Mouse (Mus musculus) neural tube, embryonic 14.5 days (tissue): ENCODE measurements at regions not wholly inside any gene's neighbourhood (a gene's known extent, or its start where the extent isn't known, plus 50 kb on each side); places are given as distances from the start of the nearest gene placed in this dataset.
A peak's percentile ranks its signal among the peaks of the same experiment; 100 is the strongest.

ENCODE experiments used
- ATAC-seq: fragments of 200-750 bp; cut with Nextera tagmentation; 2 replicates; pipeline ENCODE4 v1.8.0; 2017; ENCODE audit warnings: low read depth, mild to moderate bottlenecking, moderate TSS enrichment, moderate library complexity
- H3K27ac ChIP-seq: fragments of 300-500 bp; sonication (generic); 2 replicates; pipeline ENCODE4 v1.5.1; 2014; ENCODE audit warnings: low read depth, mild to moderate bottlenecking, control low read depth, low read length, moderate library complexity, mixed read lengths
- H3K27me3 ChIP-seq: fragments of 300-500 bp; sonication (generic); 2 replicates; pipeline ENCODE4 v1.6.1; 2014; ENCODE audit warnings: low read length; ENCODE audit not compliant: control insufficient read depth, insufficient read depth
- H3K36me3 ChIP-seq: fragments of 300-500 bp; sonication (generic); 2 replicates; pipeline ENCODE4 v1.6.1; 2014; ENCODE audit warnings: low read length, mixed read lengths; ENCODE audit not compliant: control insufficient read depth, insufficient read depth
- H3K4me1 ChIP-seq: fragments of 300-500 bp; sonication (generic); 2 replicates; pipeline ENCODE4 v1.6.1; 2014; ENCODE audit warnings: low read length; ENCODE audit not compliant: control insufficient read depth, insufficient read depth
- H3K4me2 ChIP-seq: fragments of 300-500 bp; sonication (generic); 2 replicates; pipeline ENCODE4 v1.6.1; 2014; ENCODE audit warnings: mild to moderate bottlenecking, low read depth, low read length, control low read depth
- H3K4me3 ChIP-seq: fragments of 300-500 bp; sonication (generic); 2 replicates; pipeline ENCODE4 v1.5.1; 2014; ENCODE audit warnings: low read depth, low read length, control low read depth, mixed read lengths
- H3K9ac ChIP-seq: fragments of 300-500 bp; sonication (generic); replicated peaks from 2 replicates; pipeline ENCODE4 v1.6.1; 2014; ENCODE audit warnings: low read depth, mild to moderate bottlenecking, control low read depth, low read length, mixed read lengths
- H3K9me3 ChIP-seq: fragments of 300-500 bp; sonication (generic); 2 replicates; pipeline ENCODE4 v1.6.1; 2016; ENCODE audit warnings: low read length; ENCODE audit not compliant: control insufficient read depth
- WGBS: fragments of 180-500 bp; shearing (Covaris S2); extraction: QIAGEN DNeasy Blood & Tissue Kit; methylation state at CpG from one replicate; pipeline ENCODE4 v1.1.7; 2014; 5-methylcytosine and 5-hydroxymethylcytosine counted together

- ATAC-seq: no peak
- Histone ChIP-seq H3K27me3 (no peaks in the 10 kb centered on the region), H3K4me1 (no peaks in the 10 kb centered on the region), H3K27ac (no peak overlapping the region), H3K36me3 (no peaks in the 10 kb centered on the region), H3K4me2 (no peak overlapping the region), H3K9ac (no peak overlapping the region), H3K9me3 (no peaks in the 10 kb centered on the region), H3K4me3 (no peak overlapping the region)
- WGBS: 74% methylated on average over 10 of the region's 10 CpGs
Measured at GRCm38 (mm10) chr5:118975147-118975546, 414.7 kb downstream of the Med13l start.

GRCm38 (mm10) chr5:118978921-118979630 is 418.6 kb downstream of the Med13l start:
- H3K4me3 ChIP-seq: no peak overlapping the region
- WGBS: 86% methylated on average over 11 of the region's 11 CpGs
- no peaks in the 10 kb centered on the region for H3K4me1 ChIP-seq
- H3K27me3 ChIP-seq: no peaks in the 10 kb centered on the region
- no peaks in the 10 kb centered on the region for H3K9me3 ChIP-seq
- H3K4me2 ChIP-seq: no peak overlapping the region
- no peak overlapping the region for H3K9ac ChIP-seq
- H3K27ac ChIP-seq: no peak overlapping the region
- H3K36me3 ChIP-seq: no peaks in the 10 kb centered on the region
- no peak for ATAC-seq

GRCm38 (mm10) chr5:118981046-118981445 is 420.6 kb downstream of the Med13l start:
- Histone ChIP-seq H3K36me3 (no peaks in the 10 kb centered on the region), H3K4me3 (no peak overlapping the region), H3K4me2 (no peak overlapping the region), H3K27me3 (no peaks in the 10 kb centered on the region), H3K9me3 (no peaks in the 10 kb centered on the region), H3K9ac (no peak overlapping the region), H3K27ac (no peak overlapping the region), H3K4me1 (no peaks in the 10 kb centered on the region)
- no peak for ATAC-seq
- 32% methylated on average over 16 of the region's 16 CpGs for WGBS

GRCm38 (mm10) chr5:118984251-118984650 is 423.8 kb downstream of the Med13l start:
- Histone ChIP-seq H3K27ac (no peak overlapping the region), H3K4me3 (no peak overlapping the region)
- no peak for ATAC-seq

GRCm38 (mm10) chr5:118984797-118985408 is 424.4 kb downstream of the Med13l start:
- no peaks in the 10 kb centered on the region for H3K36me3 ChIP-seq
- WGBS: 88% methylated on average over 9 of the region's 9 CpGs
- no peak overlapping the region for H3K4me2 ChIP-seq
- no peak overlapping the region for H3K4me3 ChIP-seq
- H3K9me3 ChIP-seq: no peaks in the 10 kb centered on the region
- no peak overlapping the region for H3K9ac ChIP-seq
- H3K27ac ChIP-seq: no peak overlapping the region
- no peak for ATAC-seq
- no peaks in the 10 kb centered on the region for H3K4me1 ChIP-seq
- no peaks in the 10 kb centered on the region for H3K27me3 ChIP-seq

More at GRCm38 (mm10) chr5:118984251-118984650, 423.8 kb downstream of the Med13l start:
- no peaks in the 10 kb centered on the region for H3K36me3 ChIP-seq
- H3K9ac ChIP-seq: no peak overlapping the region
- H3K4me1 ChIP-seq: no peaks in the 10 kb centered on the region
- 84% methylated on average over 3 of the region's 3 CpGs for WGBS
- H3K9me3 ChIP-seq: no peaks in the 10 kb centered on the region
- no peaks in the 10 kb centered on the region for H3K27me3 ChIP-seq
- H3K4me2 ChIP-seq: no peak overlapping the region

- no peak overlapping the region for H3K4me2 ChIP-seq
- no peaks in the 10 kb centered on the region for H3K36me3 ChIP-seq
- H3K27me3 ChIP-seq: no peaks in the 10 kb centered on the region
- no peak overlapping the region for H3K9ac ChIP-seq
- 73% methylated on average over 10 of the region's 10 CpGs for WGBS
- H3K4me3 ChIP-seq: no peak overlapping the region
- H3K27ac ChIP-seq: no peak overlapping the region
- no peak for ATAC-seq
- no peaks in the 10 kb centered on the region for H3K9me3 ChIP-seq
- no peaks in the 10 kb centered on the region for H3K4me1 ChIP-seq
Measured at GRCm38 (mm10) chr5:118987376-118988000, 427.0 kb downstream of the Med13l start.

- H3K27me3 ChIP-seq: no peaks in the 10 kb centered on the region
- no peak overlapping the region for H3K4me2 ChIP-seq
- H3K36me3 ChIP-seq: no peaks in the 10 kb centered on the region
- 11% methylated on average over 15 of the region's 15 CpGs for WGBS
- no peaks in the 10 kb centered on the region for H3K9me3 ChIP-seq
- H3K27ac ChIP-seq: no peak overlapping the region
- no peaks in the 10 kb centered on the region for H3K4me1 ChIP-seq
- ATAC-seq: no peak
- H3K9ac ChIP-seq: no peak overlapping the region
- H3K4me3 ChIP-seq: no peak overlapping the region
Measured at GRCm38 (mm10) chr5:118999124-118999523, 438.6 kb downstream of the Med13l start.

GRCm38 (mm10) chr5:119005825-119006471 is 445.5 kb downstream of the Med13l start:
- Histone ChIP-seq H3K9ac (peak overlapping the region; percentile 51), H3K27ac (no peak overlapping the region), H3K4me3 (peak overlapping the region; percentile 30), H3K36me3 (no peaks in the 10 kb centered on the region), H3K9me3 (no peaks in the 10 kb centered on the region), H3K4me1 (peaks cover 10% of the 10 kb centered on the region; the same call in 1 of the 2 replicates), H3K4me2 (peak overlapping the region; percentile 83), H3K27me3 (no peaks in the 10 kb centered on the region)
- ATAC-seq: peak; percentile 51; the same call in 1 of the 2 replicates
- WGBS: under 1% methylated on average over 34 of the region's 34 CpGs

GRCm38 (mm10) chr5:119010048-119010447 is 449.6 kb downstream of the Med13l start:
- WGBS: 81% methylated on average over 14 of the region's 14 CpGs

More at GRCm38 (mm10) chr5:119010048-119010447, 449.6 kb downstream of the Med13l start:
- no peak overlapping the region for H3K4me3 ChIP-seq
- no peaks in the 10 kb centered on the region for H3K36me3 ChIP-seq
- no peak overlapping the region for H3K9ac ChIP-seq
- H3K27ac ChIP-seq: no peak overlapping the region
- no peak overlapping the region for H3K4me2 ChIP-seq
- peaks cover 10% of the 10 kb centered on the region; the same call in 1 of the 2 replicates for H3K4me1 ChIP-seq
- ATAC-seq: no peak
- no peaks in the 10 kb centered on the region for H3K9me3 ChIP-seq
- H3K27me3 ChIP-seq: no peaks in the 10 kb centered on the region
